Mouse (Mus musculus): Measurements from ENCODE around the gene Kcnj10.

DNA sequence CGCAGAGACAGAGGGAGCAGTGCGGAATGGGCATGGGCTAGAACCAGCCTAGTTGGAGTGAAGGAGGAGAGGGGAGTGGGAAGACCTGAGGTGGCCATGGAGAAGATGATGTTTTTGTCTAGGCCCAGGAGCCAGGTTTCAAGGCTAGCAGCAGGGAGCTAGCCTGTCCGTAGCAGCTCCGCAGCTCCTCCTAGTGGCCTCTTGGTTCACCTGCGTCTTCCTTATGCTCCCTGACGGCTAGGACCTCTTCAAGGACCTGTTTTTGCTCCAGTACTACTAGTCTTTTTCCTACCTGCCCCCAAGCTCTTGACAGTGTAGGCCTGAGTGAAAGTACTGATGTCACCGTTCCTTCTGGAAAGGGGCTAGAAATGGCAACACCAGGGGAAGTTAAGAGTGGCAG, 16.3 kb upstream of the Kcnj10 start:
- TF ChIP-seq CTCF (IDR thresholded peaks at IDR 0.05; ENCODE audit: insufficient read depth, low read depth, low read length): peak; percentile 69
- TF ChIP-seq POLR2A (IDR thresholded peaks at IDR 0.05; ENCODE audit: insufficient read depth, low read depth, low read length): no peak
